Mouse (Mus musculus) inflammation-experienced regulatory T-cells, adult 6 months (primary cell): ENCODE measurements around the gene Ezr. TPM values are rescaled to one million over a fixed set of nuclear protein-coding genes. Genes with fewer than 3 reads are reported as not detected.

Experiments
- ATAC-seq: one replicate; pipeline ENCODE4 v1.8.0; 2017
- polyA plus RNA-seq, 3 experiments: library from polyadenylated mRNA; unstranded; fragments of 100-300 nt; shearing (Covaris generic); gene quantifications; one replicate each; pipeline ENCODE4 v1.2.1; 2017

Ezr gene
- polyA plus RNA-seq, 3 experiments from 2014 or later: 111 to 138 (median 117) TPM

DNA sequence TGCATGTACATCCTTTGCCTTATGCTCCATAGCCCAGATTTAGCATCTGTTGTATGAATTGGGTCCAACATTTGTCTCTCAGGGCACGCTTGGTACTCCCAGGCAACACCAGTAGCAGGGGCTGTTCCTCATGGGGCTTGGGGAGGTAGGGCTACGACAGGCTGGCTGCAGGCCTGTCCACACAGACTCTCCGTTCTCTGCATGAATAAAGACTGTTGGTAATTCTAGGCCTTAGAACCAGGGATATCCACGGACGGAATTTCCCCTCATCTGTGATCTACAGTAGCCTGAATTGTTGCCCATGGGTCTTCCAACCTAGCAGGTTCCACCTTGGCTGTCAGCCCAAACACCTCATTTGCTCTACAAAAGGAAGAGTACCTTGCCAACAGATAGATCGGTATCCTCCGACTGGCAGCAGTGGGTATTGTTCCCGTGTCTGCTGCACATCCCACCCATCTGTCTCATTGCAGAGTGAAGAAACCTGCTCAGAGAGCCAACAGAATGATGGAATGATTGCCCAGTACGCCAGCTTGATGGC, 7.1 kb upstream of the Ezr start:
- no peak for ATAC-seq

DNA sequence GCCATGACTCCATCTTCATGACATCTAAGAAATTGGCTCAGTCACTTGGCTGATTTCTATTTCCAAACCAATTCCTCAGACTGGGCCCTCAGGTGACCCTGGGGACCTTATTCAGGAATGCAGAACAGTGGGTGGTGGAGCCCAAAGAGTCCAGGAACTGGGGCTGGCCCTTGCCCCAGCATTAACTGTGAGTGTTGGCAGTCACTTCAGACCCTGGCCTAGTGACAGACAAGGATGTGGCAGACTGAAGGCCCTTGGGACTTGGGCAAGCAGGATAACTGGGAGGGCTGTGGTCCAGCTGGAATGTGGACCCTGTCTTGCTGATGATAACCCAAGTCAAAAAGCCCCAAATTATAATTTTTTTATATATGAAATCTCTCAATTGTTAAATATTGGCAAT, 6.5 kb upstream of the Ezr start:
- ATAC-seq: no peak

DNA sequence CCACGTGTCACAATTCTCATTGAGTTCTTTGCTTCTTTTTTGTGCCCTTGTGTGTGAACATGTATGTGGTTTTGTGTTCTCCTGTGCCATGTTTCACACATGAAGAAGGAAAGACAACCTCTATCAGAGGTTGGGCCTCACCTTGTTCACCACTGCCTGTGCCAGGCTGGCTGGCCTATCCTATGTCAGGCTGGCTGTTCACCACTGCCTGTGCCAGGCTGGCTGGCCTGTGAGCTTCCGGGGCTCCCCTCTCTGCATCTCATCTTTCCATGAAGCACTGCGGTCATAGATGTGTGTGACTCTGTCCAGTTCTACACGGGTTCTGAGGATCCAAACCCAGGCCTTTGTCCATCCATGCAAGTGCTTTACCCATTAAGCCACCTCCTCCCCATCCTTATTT, 4.7 kb upstream of the Ezr start:
- ATAC-seq: no peak

DNA sequence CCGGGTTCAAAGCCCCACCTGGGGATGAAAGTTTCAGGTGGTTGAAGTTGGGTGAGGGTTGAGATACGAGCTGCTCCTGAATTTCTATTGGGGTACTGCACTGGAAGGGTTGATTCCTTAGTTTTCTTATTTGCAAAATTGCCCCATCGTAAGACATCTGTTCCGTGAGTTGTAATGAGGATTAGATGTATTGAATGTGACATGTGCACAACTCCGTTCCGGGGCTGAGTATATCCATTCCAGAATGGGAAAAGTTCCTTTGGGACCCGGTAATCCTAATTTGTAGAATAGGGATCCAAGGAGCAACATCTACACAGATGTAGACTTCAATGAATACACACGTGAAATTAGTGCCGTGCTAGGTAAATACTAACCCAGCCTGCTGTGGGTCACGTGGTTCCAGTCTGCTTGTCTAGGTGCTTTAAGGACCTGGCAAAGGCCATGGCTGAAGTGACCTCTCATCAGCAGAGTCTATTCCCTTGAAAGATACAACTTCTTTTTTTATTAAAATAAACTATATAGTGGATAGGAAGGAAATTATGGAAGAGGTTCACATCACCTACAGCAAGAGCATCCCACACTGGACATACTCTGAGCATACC, 1.3 kb upstream of the Ezr start:
- no peak for ATAC-seq

DNA sequence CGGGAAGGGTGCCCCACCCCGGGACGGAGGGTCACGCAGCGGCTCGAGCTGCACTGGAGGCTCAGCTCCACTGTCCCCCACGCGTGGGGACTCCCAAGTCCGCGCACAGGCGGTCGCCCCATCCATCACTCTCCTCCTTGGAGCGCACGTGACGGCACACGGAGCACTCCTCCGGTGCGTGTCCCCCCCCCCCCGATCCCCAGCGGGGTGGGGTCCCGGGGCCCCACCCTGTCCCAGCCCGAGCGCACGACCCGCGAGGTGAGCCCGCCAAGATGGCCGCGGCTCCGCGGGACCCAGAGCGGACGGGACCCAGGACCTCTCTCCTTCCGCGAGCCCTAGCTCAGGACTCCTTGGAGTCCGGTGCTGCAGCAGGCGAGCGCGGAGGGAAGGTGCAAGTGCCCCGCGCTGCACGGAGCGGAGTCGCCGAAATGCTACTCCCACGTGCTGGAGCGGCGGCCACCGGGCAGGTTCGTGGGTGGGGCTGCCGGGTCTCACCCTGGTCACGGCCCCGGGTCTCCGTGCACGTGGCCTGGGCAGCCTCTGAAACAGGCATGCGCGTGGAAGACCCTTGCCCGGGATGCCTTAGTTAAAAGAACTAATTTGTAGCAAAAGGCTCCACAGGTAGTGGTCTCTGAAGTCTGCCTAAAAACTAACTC, 550 bp upstream of the Ezr start:
- ATAC-seq: peak; percentile 2

DNA sequence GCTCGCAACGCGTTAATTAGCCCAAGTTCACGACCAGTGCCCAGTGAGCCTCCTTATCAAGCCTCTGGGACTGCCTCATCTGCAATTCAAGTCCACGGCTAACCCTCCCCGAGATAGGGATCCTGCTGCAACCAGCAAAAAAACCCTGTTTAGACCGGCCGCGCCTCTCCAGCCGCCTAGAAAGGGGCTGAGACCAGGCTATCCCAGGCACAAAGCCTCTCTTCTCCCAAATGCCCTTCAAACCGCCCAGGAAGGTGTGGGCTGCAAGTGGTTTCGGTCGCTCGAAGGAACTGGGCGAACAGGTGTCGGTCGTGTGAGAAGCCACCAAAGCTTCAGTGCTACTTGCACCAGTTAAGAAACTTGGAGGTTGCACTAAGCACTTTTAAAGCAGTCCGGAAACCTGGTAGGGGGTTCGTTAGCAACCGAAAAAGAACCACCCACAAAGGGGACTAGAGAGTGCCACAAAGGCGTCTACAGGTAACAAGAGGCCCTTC, 504 bp downstream of the Ezr start:
- ATAC-seq: peak; percentile 5

DNA sequence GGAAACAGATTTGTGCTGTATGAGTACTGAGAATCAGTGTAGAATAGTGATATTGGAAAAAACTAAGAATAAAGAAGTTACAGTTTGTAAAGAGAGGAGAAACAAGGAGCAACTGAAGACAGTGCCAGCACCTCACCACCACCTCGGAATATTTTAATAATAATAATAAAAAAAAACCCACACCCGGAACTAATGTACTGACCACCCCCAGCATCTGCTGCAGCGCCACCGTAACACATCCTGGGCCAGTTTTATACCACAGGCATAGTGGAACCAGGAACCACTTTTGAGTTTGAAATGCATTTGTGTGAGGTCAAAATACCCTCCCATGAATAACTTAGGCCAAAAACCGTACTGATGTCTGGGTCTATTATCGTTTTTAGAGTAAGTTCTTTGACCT, 1.3 kb downstream of the Ezr start:
- no peak for ATAC-seq

DNA sequence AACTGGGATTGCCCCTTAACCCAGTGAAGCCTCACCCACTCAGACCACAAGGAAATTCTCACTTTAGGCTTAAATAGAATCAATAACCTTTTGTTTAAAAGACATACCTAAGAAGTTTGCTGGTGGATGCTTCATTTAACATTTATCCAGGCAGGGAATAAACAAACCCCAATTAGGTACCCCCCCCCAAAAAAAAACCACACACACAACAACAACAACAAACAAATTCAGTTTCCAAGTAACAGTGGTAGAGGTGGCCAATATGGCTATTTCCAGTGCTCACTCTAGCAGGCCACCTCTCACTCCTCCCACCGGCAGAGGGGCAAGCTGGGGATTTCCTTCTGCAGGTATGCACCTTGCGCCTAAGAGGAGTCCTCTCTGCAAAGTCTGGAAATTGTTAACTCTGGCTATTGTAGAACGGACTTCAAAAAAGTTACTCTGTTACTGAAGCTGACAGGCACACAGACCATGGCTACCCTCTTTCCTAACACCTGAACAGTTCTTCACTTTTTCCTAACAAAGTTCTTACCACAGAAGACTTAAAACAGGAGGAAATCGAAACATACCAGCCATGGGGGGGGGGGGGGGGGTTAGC, 2.0 kb downstream of the Ezr start:
- no peak for ATAC-seq

DNA sequence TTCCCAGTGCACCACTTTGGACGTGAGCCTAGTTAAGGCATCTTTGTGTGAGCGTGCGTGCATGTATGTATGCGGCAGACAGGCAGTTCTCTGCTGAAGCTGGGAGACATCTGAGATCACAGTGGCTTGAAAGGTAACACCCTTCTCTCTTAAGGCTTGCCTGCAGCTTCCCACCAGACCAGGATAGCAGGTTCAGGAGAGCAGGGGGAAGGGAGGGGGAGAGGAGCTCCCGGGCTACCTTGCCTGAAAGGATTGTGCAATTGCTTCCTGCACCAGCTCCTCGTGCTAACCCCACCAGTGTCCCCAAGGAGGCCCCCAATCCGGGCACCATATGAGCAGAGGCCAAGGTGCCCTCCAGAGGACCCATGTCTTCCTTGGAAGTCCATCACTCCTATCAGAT, 3.0 kb downstream of the Ezr start:
- no peak for ATAC-seq

DNA sequence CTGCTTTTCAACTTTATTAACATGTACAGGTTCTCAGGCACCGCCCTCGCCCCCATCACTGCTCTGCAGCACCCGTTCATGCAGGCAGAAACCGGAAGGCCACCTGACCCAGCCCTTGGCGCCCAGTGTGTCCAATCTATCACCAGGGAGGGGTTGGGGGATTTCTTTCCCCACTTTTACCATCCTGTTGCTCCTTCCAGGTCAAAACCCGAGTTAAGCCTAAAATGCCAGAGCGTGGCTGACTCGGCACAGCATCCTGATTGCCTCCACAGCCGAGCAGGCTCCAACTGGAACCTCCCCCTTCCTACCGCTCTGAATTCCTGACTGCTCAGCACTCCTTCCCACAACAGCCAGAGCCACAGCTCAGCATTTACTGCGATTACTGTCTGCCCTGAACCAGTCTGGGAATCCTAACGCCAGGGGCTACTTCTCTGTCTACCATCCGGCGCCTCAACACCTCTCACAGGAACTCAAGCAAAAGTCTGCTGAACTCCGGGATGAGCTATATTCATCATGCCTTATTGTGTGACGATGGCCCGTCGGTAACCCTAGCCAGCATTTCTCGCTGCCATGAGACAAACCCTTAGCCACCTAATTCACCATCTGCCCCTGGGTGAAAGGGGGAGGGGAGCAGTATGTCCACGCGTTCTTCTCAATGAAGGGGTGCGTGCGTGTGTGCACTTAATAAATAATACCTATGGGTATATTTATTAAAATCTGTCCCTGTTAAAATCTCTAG, 3.6 kb downstream of the Ezr start:
- peak; percentile 7 for ATAC-seq

DNA sequence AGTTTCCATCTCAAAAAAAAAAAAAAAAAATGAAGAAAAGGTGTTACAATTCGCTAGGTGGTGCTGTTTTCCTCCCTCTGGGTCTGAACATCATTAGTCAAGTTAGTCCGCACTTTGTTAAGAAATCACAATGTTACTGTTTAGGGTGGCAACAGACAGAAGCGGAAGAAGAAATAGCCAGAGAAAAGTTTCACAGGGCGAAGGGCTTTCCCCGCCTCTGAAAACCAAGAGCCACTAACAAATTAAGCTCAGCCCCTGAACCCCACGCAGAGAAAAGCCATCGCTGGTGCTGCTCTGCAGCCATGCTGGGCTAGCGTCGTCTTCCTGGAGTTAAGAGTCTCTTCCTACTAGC, 4.3 kb downstream of the Ezr start:
- ATAC-seq: peak; percentile 59

DNA sequence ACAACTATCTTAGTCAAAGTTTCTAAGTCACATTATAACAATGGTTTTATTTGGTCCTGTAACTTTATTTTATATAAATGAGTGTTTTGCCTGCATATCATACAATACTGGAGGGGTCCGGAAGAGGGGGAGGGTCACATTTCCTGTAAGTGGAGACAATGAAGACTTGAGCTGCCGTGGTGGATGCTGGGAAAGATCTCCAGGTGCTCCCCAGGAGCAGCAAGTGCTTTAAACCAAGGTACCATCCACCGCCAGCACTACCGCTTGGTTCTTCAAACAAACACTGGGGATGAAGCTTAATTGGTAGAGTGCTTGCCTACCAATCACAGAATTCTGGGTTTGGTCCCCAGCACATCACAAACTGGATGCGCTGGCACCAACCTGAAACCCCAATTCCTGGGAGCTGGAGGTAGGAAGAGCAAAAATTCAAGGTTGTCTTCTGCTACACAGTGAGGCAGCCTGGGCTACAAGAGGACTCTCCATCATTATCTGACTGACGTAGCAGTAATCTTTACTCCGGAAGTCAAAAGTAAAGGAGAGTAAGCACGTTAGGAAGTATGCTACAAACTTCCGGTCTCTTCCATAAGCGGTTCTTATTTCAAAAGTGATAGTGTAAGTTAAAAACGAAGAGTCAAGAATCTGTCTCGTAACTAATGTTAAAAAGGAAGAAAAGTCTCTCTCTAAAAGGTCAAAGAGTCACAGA, 4.8 kb downstream of the Ezr start:
- ATAC-seq: peak; percentile 57

DNA sequence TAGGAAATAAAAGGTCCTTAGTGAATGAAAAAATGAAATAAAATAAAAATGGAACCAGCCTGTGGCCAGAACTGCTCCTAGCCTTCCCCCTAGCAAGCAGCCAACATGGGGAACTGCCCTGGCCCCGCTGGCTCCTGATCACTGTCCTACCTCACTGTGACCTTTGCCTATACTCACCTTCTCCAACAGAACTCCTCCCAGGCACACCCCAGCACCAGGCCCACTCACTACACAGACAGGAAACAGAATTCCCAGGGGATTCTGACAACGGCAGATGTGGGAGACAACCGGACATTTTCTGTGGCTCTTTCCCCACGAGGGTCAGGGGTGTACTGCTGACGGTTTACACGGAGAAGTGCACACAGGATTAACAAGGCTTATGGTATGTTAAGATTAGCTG, 5.5 kb downstream of the Ezr start:
- no peak for ATAC-seq

DNA sequence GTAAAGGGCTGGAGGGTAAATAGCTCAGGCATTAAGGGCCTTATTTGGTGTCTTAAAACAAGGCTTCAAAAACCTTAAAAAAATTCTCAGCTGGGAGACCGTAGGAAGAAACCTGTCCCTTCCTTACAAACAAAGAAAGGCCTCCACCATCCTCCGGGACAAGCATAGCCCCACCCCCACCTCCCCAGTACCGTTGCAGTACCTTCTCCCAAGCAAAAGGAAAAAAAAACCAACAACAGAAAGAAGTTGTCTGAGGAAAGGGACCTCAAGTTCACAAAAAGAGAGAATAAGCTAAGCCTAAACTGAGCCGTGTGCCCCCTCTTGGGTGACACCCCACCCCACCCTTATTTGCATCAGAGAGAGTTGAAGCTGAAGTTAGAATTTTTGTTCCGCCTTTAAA, 6.0 kb downstream of the Ezr start:
- ATAC-seq: no peak

DNA sequence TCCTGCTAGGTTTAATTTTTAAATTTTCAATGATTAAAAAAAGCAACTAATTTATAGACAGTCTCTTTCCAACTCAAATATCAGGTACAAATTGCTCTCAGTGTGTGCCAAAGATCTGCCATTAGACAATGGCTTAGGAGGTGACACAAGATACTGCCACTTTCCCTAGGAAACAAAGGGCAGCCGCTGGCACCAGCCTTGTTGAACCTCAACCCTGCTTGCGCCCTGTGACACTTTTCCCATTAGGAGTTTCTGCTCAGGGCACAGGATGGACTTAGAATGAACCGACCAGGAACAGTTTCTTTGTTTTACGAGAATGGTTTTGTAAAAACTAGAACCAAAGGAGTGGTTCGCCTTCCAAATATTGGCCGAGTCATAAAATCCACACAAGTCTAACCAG, 6.5 kb downstream of the Ezr start:
- no peak for ATAC-seq

DNA sequence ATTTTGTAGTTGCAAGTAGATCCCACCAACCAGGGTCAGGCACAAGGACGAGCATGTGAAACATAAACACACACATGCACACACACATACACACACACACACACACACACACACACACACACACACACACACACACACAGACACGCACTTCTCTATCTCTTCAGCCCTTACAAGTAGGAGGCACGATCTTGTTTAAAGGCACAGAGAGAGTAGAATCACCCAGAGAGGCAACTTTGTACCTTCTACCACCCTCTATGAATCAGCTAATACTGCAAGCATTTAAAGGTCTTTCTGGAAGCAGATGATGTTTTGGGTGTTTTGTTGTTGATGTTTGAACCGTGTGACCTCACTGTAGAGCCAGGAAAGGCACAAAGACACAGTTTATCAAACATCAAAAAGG, 6.9 kb downstream of the Ezr start:
- no peak for ATAC-seq

DNA sequence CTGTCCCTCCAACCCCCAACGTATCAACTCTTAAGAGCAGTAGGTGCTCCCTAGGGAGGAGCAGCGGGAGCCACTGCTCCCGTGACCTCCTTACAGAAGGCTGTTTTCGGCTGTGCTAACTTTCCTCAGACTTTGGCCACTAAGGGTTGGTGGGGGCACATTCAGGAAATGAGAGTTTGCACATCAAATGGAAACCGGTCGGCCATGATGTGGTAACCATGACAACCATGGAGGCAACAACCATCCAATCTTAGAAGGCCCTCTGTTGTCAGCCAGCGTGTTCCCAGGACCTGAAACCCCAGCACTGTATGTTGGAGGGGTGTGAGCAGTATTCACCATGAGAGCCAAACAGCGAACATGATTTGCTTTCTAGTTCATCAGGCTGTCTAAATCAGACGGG, 7.4 kb downstream of the Ezr start:
- no peak for ATAC-seq

DNA sequence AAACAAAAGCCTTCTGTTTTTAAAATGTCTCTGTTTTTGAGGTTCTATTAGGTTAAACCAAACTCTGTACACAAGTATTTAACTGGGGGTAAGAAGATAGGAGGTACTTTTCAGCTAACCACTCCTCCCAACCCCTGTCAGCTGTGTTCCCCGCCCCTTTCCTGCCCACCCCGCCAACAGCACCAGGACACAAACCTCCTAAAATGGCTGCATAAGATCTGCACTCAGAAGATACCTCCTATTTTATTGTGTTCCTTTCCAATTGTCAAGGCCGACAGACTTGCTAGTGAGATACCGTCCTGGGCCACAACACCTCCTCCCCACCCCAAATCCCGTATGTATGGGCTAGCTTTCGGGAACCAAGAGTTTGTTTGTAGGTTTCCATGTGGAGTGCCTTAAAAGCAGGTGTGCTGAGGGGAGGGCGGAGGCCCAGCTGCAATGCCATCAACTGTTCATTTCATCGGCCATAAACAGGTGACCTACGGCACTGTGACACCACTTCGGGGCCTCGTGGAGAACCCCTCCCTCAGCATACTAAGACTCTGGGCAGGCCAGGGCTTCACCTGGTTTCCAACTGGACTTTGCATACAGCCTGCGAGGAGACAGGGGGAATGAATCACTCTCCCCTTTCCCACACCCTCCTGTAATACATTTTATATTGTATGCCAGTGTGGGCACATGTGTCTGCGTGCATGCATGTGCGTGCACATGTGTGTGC, 9.2 kb downstream of the Ezr start:
- no peak for ATAC-seq

DNA sequence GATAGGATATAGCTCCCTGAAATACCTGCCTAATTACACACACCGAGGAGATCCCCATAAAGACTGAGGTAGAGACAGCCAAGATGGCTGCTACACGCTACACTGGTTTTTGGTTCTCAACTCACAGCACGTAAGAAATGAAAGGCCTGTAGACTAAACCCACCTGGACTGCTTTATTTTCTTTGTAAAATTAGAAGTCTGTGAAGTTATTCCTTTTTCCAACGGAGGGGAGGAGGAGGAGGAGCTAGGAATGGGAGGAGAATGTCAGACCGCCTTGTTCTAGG, 10.2 kb downstream of the Ezr start:
- no peak for ATAC-seq

DNA sequence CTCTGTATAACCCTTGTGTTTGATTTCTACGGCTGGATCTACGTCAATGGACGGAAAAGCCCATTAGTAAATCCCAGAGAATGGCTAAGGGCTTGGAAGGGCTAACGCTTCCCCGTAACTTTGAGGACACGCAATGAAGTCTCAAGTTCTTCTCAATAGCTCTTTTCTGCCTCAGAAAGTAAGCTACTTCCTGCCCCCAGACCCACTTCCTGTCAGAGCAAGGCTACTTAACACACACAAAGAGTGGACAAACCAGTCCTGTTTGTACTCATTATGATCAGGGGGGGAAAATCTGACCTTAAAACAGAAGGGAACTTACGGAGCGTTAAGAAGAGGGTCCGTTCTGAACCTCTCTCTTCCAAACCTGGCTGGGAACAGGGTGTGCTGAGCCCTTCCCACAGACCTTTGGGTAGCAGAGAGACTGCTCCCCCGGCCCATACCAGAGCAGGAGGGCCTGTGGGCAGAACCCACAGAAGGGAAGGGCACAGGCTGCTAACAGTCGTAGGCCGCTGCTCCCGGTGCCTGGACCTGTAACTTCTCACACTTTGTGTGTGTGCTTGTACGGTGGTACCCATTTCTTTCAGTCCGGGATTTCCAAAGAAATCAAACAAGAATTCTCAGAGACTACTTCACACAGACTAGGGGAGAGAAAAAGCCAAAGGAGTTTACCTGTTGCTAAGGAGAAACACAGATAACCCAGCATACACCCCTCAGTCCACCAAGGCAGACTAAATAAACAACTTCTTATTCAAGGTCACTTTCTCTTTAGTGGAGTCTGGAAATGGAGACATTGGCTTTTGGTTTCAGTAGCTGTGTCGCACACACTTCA, 10.7 kb downstream of the Ezr start:
- peak; percentile 65 for ATAC-seq

DNA sequence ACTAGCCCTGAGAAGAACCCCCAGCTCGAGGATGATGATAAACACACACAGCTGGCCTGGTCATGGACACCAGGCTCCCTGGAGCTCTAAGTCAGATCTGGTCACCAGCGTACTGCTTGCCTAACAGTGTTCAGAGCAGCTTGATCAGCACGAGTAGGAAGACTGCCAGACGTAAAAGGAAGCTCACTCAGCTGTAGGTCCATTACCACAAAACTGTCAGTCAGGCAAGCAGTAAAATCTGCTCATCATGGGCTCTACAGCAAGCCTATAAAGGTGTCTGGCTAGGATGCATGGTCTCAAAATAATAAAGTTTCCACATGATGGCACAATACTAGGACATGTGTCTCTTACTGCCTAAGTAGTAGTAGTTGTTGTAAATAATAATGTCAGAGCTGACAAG, 13.0 kb downstream of the Ezr start:
- ATAC-seq: peak; percentile 32
